Mouse (Mus musculus): Measurements from ENCODE around the gene Smim4.

Smim4 gene

GRCm38 (mm10) chr14:31138219-31138896 lies 9.6 kb upstream of the Smim4 start:
- DNase-seq: no peak

- peak; percentile 42 for DNase-seq
These were observed 9.0 kb upstream of the Smim4 start for GRCm38 (mm10) chr14:31137791-31138190.

GRCm38 (mm10) chr14:31137281-31137595 lies 8.5 kb upstream of the Smim4 start:
- no peak for DNase-seq

GRCm38 (mm10) chr14:31136411-31137280 lies 7.9 kb upstream of the Smim4 start:
- DNase-seq: no peak

- DNase-seq: no peak
These were observed 7.0 kb upstream of the Smim4 start for GRCm38 (mm10) chr14:31135495-31136410.

GRCm38 (mm10) chr14:31134015-31135000 lies 5.6 kb upstream of the Smim4 start:
- DNase-seq: no peak

GRCm38 (mm10) chr14:31133023-31133665 lies 4.4 kb upstream of the Smim4 start:
- DNase-seq: no peak

- DNase-seq: no peak
These were observed 3.8 kb upstream of the Smim4 start for GRCm38 (mm10) chr14:31132491-31132975.

- peak; percentile 39 for DNase-seq
These were observed 3.3 kb upstream of the Smim4 start for GRCm38 (mm10) chr14:31132031-31132430.

- DNase-seq: peak; percentile 23
These were observed 2.6 kb upstream of the Smim4 start for GRCm38 (mm10) chr14:31131272-31131821.

GRCm38 (mm10) chr14:31130236-31131220 lies 1.8 kb upstream of the Smim4 start, which contains the start of gene Nt5dc2:
TSS of gene Nt5dc2 (plus strand) at chr14:31131053.
- peak; percentile 87 for DNase-seq

GRCm38 (mm10) chr14:31129326-31130235 lies 825 bp upstream of the Smim4 start:
- DNase-seq: peak; percentile 26

GRCm38 (mm10) chr14:31128101-31128825 lies 493 bp downstream of the Smim4 start:
- DNase-seq: peak; percentile 82

- DNase-seq: no peak
These were observed 1.9 kb downstream of the Smim4 start for GRCm38 (mm10) chr14:31126826-31127225.

- DNase-seq: no peak
These were observed 3.4 kb downstream of the Smim4 start for GRCm38 (mm10) chr14:31125106-31126075.

GRCm38 (mm10) chr14:31115522-31115921 lies 13.2 kb downstream of the Smim4 start:
- DNase-seq: peak; percentile 49
